Mouse (Mus musculus): ENCODE measurements around the gene Prr3.

DNA sequence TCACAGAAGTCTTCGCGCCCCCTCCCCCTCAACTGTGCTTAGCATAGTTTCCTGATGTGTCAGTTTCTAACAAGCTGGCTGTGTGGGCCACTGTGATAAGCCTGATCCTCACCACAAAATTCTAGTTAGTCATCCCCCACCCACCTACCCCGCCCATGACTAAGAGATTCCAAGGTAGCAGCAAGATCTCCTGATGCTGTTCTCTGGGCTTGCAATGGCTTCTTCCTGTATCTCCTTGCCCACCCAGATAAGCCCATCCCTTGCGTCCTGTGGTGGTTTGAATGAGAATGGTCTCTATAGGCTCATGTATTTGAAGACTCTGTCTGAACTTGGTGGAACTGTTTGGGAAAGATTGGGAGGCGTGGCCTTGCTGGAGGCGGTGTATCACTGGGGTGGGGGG lies 21.9 kb upstream of the Prr3 start:
- no peak for TF ChIP-seq MEF2A (IDR thresholded peaks at IDR 0.05; ENCODE audit: borderline replicate concordance, low read depth, low read length)
- no peak for TF ChIP-seq JUND (conservative IDR thresholded peaks at IDR 0.05; ENCODE audit: low read depth, low read length)
- no peak for TF ChIP-seq ZC3H11A (IDR thresholded peaks at IDR 0.05; ENCODE audit: low read depth, low read length)
- TF ChIP-seq CTCF (conservative IDR thresholded peaks at IDR 0.05 in 1 of 2, IDR thresholded peaks at IDR 0.05 in 1 of 2; ENCODE audit: low read depth in 2 of 2, low read length in 2 of 2) = no peak
- TF ChIP-seq MAX (IDR thresholded peaks at IDR 0.05; ENCODE audit: low read length) = no peak
- TF ChIP-seq MYC (IDR thresholded peaks at IDR 0.05; ENCODE audit: low read depth, low read length) = no peak
- no peak for TF ChIP-seq ELF1 (IDR thresholded peaks at IDR 0.05; ENCODE audit: low read depth, low read length)
- TF ChIP-seq TCF12 (IDR thresholded peaks at IDR 0.05; ENCODE audit: low read depth, low read length) = no peak
- TF ChIP-seq CHD1 (IDR thresholded peaks at IDR 0.05; ENCODE audit: low read depth, low read length) = no peak
- no peak for TF ChIP-seq NELFE (IDR thresholded peaks at IDR 0.05; ENCODE audit: low read depth, low read length)
- TF ChIP-seq RAD21 (IDR thresholded peaks at IDR 0.05; ENCODE audit: low read depth, low read length) = no peak

All from CH12.LX (cell line).